Comparison of ENCODE assay signal across 19 mouse cellular contexts in genomic region chr14:62808661-62809523, GRCm38 (mm10). TPM values are rescaled to one million over a fixed set of nuclear protein-coding genes. Genes with fewer than 3 reads are reported as not detected.
DNase-seq lines count a peak whose midpoint lies in the region; ATAC-seq and TF ChIP-seq lines count a peak whose summit lies in the region.
"Had no signal": no experiment of that assay in that cellular context is flagged by ENCODE, and none has a peak within 500 bp of the region (broad histone marks: within the 10 kb centered on the region; RNA-seq: fewer than 3 reads in every experiment).

No protein-coding gene starts in this region.

- H3K9ac ChIP-seq in liver, postnatal 0 days (replicated peaks), result no peak overlapping the region
- H3K9ac ChIP-seq: embryonic facial prominence, embryonic 15.5 days; hindbrain, embryonic 14.5 days; limb, embryonic 12.5 days; lung, embryonic 15.5 days; midbrain, embryonic 12.5 days had no signal

- H3K27ac ChIP-seq in liver, postnatal 0 days (ENCODE audit: low read depth), result 0 out of 2 replicates have a peak overlapping the region, but pooled peaks have one; percentile 18
- H3K27ac ChIP-seq: embryonic facial prominence, embryonic 15.5 days; forebrain, embryonic 10.5 days; hindbrain, embryonic 14.5 days; kidney, postnatal 0 days; limb, embryonic 12.5 days; lung, embryonic 15.5 days; midbrain, embryonic 12.5 days had no signal

- peak; percentile 16 for DNase-seq in liver, postnatal 0 days
- no peak for DNase-seq in liver
- peak; percentile 22 for DNase-seq in NIH3T3 (ENCODE audit: low read depth)
- no peak for DNase-seq in ovary, adult 18-20 months (ENCODE audit: low spot score)
- DNase-seq in layer of hippocampus, adult 18-20 months (ENCODE audit: low spot score in 2 of 2), result no peak
- DNase-seq: cerebellum, postnatal 10 days; embryo, embryonic 11 days; heart, postnatal 14 days; right cerebral cortex, adult 18-20 months had no signal

- 48% methylated on average over 7 of the region's 7 CpGs for WGBS in liver, postnatal 0 days (ENCODE audit: insufficient replicate concordance)

- TF ChIP-seq CTCF in liver, postnatal 0 days (IDR thresholded peaks at IDR 0.05; ENCODE audit: low read depth), result no peak

- no peak overlapping the region for H3K4me2 ChIP-seq in liver, postnatal 0 days (ENCODE audit: low read depth, low read length)
- H3K4me2 ChIP-seq: embryonic facial prominence, embryonic 15.5 days; hindbrain, embryonic 14.5 days; limb, embryonic 12.5 days; lung, embryonic 15.5 days; midbrain, embryonic 12.5 days had no signal

- H3K4me1 ChIP-seq in liver, postnatal 0 days (ENCODE audit: insufficient read depth), result no peaks in the 10 kb centered on the region
- H3K4me1 ChIP-seq: embryonic facial prominence, embryonic 15.5 days; forebrain, embryonic 10.5 days; limb, embryonic 12.5 days; lung, embryonic 15.5 days; midbrain, embryonic 12.5 days had no signal

- peak; percentile 35 for ATAC-seq in liver, postnatal 0 days
- peak; percentile 76 for ATAC-seq in common myeloid progenitor, adult 5-6 weeks (replicated peaks; ENCODE audit: low read depth, poor library complexity, severe bottlenecking)
- peak; percentile 96 for ATAC-seq in monocyte, adult 5-6 weeks (replicated peaks; ENCODE audit: insufficient number of reproducible peaks, low FRiP score, low TSS enrichment, poor library complexity, severe bottlenecking)
- ATAC-seq: intestine, embryonic 16.5 days had no signal

- TF ChIP-seq EP300 in liver, postnatal 0 days (IDR thresholded peaks at IDR 0.05; ENCODE audit: low read depth), result no peak

- H3K9me3 ChIP-seq in liver, postnatal 0 days (ENCODE audit: low read length), result no peaks in the 10 kb centered on the region
- H3K9me3 ChIP-seq: embryonic facial prominence, embryonic 15.5 days; forebrain, embryonic 10.5 days; limb, embryonic 12.5 days; lung, embryonic 15.5 days; midbrain, embryonic 12.5 days had no signal

- no peak overlapping the region for H3K4me3 ChIP-seq in liver, postnatal 0 days (ENCODE audit: low read depth, low read length)
- H3K4me3 ChIP-seq: embryonic facial prominence, embryonic 15.5 days; forebrain, embryonic 10.5 days; limb, embryonic 12.5 days; lung, embryonic 15.5 days; midbrain, embryonic 12.5 days had no signal

- no peaks in the 10 kb centered on the region for H3K27me3 ChIP-seq in liver, postnatal 0 days (ENCODE audit: insufficient read depth, low read length)
- H3K27me3 ChIP-seq: embryonic facial prominence, embryonic 15.5 days; limb, embryonic 12.5 days; lung, embryonic 15.5 days; midbrain, embryonic 12.5 days had no signal

- no peaks in the 10 kb centered on the region for H3K36me3 ChIP-seq in liver, postnatal 0 days (replicated peaks; ENCODE audit: insufficient read depth, low read length)
- H3K36me3 ChIP-seq: embryonic facial prominence, embryonic 15.5 days; forebrain, embryonic 10.5 days; limb, embryonic 12.5 days; lung, embryonic 15.5 days; midbrain, embryonic 12.5 days had no signal

RNA-seq across cellular contexts. Expression of gene Wdfy2, which starts 28.6 kb away (rescaled TPM):
- polyA plus RNA-seq in liver, postnatal 0 days (2015; fragmentation: Nextera tagmentation; extraction: Ambion mirVana), result 1.7 and 2.0 TPM in 2 replicates
- 15.0 and 15.3 TPM in 2 replicates for total RNA-seq in common myeloid progenitor, adult 5-6 weeks (2017)
- 29.0 to 31.6 TPM (median 29.2 TPM) in 3 replicates for total RNA-seq in monocyte, adult 5-6 weeks (2017)
- 10 to 100 TPM; 16.2 to 17.6 TPM for total RNA-seq in layer of hippocampus, adult 18-20 months (2021)

RNA-seq across cellular contexts. Expression of gene Ints6, which starts 47.9 kb away (rescaled TPM):
- 6.7 and 8.2 TPM in 2 replicates for polyA plus RNA-seq in liver, postnatal 0 days (2015; fragmentation: Nextera tagmentation; extraction: Ambion mirVana)
- total RNA-seq in common myeloid progenitor, adult 5-6 weeks (2017), result 72.9 and 102 TPM in 2 replicates
- total RNA-seq in monocyte, adult 5-6 weeks (2017), result 63.8 to 126 TPM (median 83.5 TPM) in 3 replicates
- 10 to 100 TPM; 36.7 to 45.7 TPM for total RNA-seq in layer of hippocampus, adult 18-20 months (2021)

Comparison
In these comparisons a context has a peak if more than half of its experiments do, and no peak if none do; other contexts are left out.
1. DNase-seq: peak in liver, postnatal 0 days (single experiment) and NIH3T3 (single experiment); none in liver (single experiment), ovary, adult 18-20 months (single experiment) and layer of hippocampus, adult 18-20 months (0 of 2).
2. ATAC-seq: peak in every context shown above with its lines; median percentile 96 in monocyte, adult 5-6 weeks; 76 in common myeloid progenitor, adult 5-6 weeks; 35 in liver, postnatal 0 days.